Mouse (Mus musculus): ENCODE data around the gene Scgb2b27. TPM values are rescaled to one million over a fixed set of nuclear protein-coding genes. Genes with fewer than 3 reads are reported as not detected.

Gene Scgb2b27
- not detected in 2 replicates for polyA plus RNA-seq (2012; rRNA removed)

DNA sequence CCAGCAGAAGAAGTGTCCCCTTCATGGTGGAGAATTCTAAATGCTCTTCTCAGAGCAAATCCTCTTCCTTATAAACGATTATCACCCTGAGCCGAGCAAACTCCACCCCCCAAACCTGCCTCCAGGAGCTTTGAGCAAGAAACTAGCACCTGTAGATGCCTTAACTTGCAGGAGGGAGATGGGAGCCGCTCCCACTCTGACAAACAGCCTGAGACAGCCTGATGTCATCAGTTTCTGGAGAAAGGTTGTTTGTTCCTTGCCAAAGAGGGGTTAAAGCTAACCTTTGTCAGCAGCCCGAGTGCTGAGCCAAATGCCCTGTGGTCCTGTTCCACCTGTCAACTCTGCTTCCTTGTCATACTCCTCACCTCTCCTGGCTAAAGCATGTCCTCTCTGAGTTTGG, at the start of gene Scgb2b27:
Gene Scgb2b27 (minus strand): TSS at position 101 of the 400 bp plus-strand sequence.

GRCm38 (mm10) chr7:34021183-34021582, 7.4 kb upstream of the Scgb2b27 start, which contains the start of gene Scgb1b27:
Gene Scgb1b27, plus strand, starts transcription at chr7:34021483.

Other genes starting within 250 kb of the Scgb2b27 start
- gene Scgb2b26, start 68.9 kb downstream of the Scgb2b27 start, polyA plus RNA-seq (2012; rRNA removed), result not detected in 2 replicates
- gene Scgb1b27, start 7.5 kb upstream of the Scgb2b27 start, polyA plus RNA-seq (2012; rRNA removed), result not detected in 2 replicates
- not detected in 2 replicates for gene Scgb1b30, start 81.5 kb upstream of the Scgb2b27 start, polyA plus RNA-seq (2012; rRNA removed)
- gene Wtip, start 119.3 kb upstream of the Scgb2b27 start, polyA plus RNA-seq (2012; rRNA removed), result 4.8 TPM in 2 replicates
- 36.5 and 38.4 TPM in 2 replicates for gene Uba2, start 155.7 kb upstream of the Scgb2b27 start, polyA plus RNA-seq (2012; rRNA removed)
- 13.3 and 14.3 TPM in 2 replicates for gene Pdcd2l, start 182.7 kb upstream of the Scgb2b27 start, polyA plus RNA-seq (2012; rRNA removed)
- 193 and 199 TPM in 2 replicates for gene Gpi1, start 216.4 kb upstream of the Scgb2b27 start, polyA plus RNA-seq (2012; rRNA removed)
- gene Gm6096, start 237.1 kb upstream of the Scgb2b27 start, polyA plus RNA-seq (2012; rRNA removed), result not detected in 2 replicates

All from liver, embryonic 18 days (tissue).